Mouse (Mus musculus): ENCODE results near the gene Tedc1. TPM values are rescaled to one million over a fixed set of nuclear protein-coding genes. Genes with fewer than 3 reads are reported as not detected.
A peak's percentile ranks its signal among the peaks of the same experiment; 100 is the strongest.

Gene Tedc1
- total and polyA plus RNA-seq, 3 experiments: 0.34 to 0.52 (median 0.45) TPM

GRCm38 (mm10) chr12:113140616-113141411 is 15.4 kb upstream of the Tedc1 start:
- peak; percentile 80 to 84 for DNase-seq
- Histone ChIP-seq H3K4me3 (peak overlapping the region; percentile 84), H3K9ac (ENCODE audit: low read depth, low read length) (peak overlapping the region; percentile 99), H3K27me3 (ENCODE audit: control insufficient read depth, insufficient read depth, low read length) (no peaks in the 10 kb centered on the region), H3K27ac (peak overlapping the region; percentile 100), H3K4me1 (ENCODE audit: control insufficient read depth, insufficient read depth, low read length) (peaks cover 27% of the 10 kb centered on the region), H3K36me3 (ENCODE audit: control insufficient read depth, insufficient read depth, low read length) (peaks cover 20% of the 10 kb centered on the region), H3K79me2 (replicated peaks; ENCODE audit: control insufficient read depth, insufficient read depth, low read length) (0 out of 2 replicates have a peak, but pooled peaks cover 1% of the 10 kb centered on the region)
- 0 out of 2 replicates have a peak, but pooled peaks have one; percentile 65 for TF ChIP-seq EP300 (IDR thresholded peaks at IDR 0.05; ENCODE audit: insufficient read depth, low read depth, low read length)
- no peak; the same call in 1 of the 2 replicates for TF ChIP-seq POLR2A (IDR thresholded peaks at IDR 0.05; ENCODE audit: insufficient read depth, low read depth, low read length)
- intact Hi-C loops (cut with DNase I): loop anchor here (1.0 to 5.0 kb wide), 2 partner anchors 14 to 189 kb away; no protein-coding TSS in a partner anchor
- 1% methylated on average over 49 of the region's 49 CpGs for WGBS

- Histone ChIP-seq H3K36me3 (ENCODE audit: control insufficient read depth, insufficient read depth, low read length) (peaks cover 21% of the 10 kb centered on the region), H3K9ac (ENCODE audit: low read depth, low read length) (peak overlapping the region; percentile 99), H3K4me1 (ENCODE audit: control insufficient read depth, insufficient read depth, low read length) (peaks cover 32% of the 10 kb centered on the region), H3K27me3 (ENCODE audit: control insufficient read depth, insufficient read depth, low read length) (no peaks in the 10 kb centered on the region), H3K79me2 (replicated peaks; ENCODE audit: control insufficient read depth, insufficient read depth, low read length) (0 out of 2 replicates have a peak, but pooled peaks cover 1% of the 10 kb centered on the region), H3K4me3 (peak overlapping the region; percentile 84), H3K27ac (peak overlapping the region; percentile 100)
- TF ChIP-seq CTCF (IDR thresholded peaks at IDR 0.05) (no peak), POLR2A (IDR thresholded peaks at IDR 0.05; ENCODE audit: insufficient read depth, low read depth, low read length) (peak; percentile 57; the same call in 1 of the 2 replicates), EP300 (IDR thresholded peaks at IDR 0.05; ENCODE audit: insufficient read depth, low read depth, low read length) (0 out of 2 replicates have a peak, but pooled peaks have one; percentile 35)
- intact Hi-C loops (cut with DNase I): loop anchor here (1.0 to 5.0 kb wide), 2 partner anchors 14 to 189 kb away; no protein-coding TSS in a partner anchor
- DNase-seq: peak; percentile 80 to 85
- WGBS: 6% methylated on average over 8 of the region's 8 CpGs
These were observed 14.7 kb upstream of the Tedc1 start for GRCm38 (mm10) chr12:113141531-113141973.

- Histone ChIP-seq H3K36me3 (ENCODE audit: control insufficient read depth, insufficient read depth, low read length) (peaks cover 21% of the 10 kb centered on the region), H3K27ac (peak overlapping the region; percentile 100), H3K79me2 (replicated peaks; ENCODE audit: control insufficient read depth, insufficient read depth, low read length) (0 out of 2 replicates have a peak, but pooled peaks cover 1% of the 10 kb centered on the region), H3K27me3 (ENCODE audit: control insufficient read depth, insufficient read depth, low read length) (no peaks in the 10 kb centered on the region), H3K9ac (ENCODE audit: low read depth, low read length) (peak overlapping the region; percentile 99), H3K4me1 (ENCODE audit: control insufficient read depth, insufficient read depth, low read length) (peaks cover 39% of the 10 kb centered on the region), H3K4me3 (peak overlapping the region; percentile 84)
- peak; percentile 80; the same call in 1 of the 2 replicates for TF ChIP-seq POLR2A (IDR thresholded peaks at IDR 0.05; ENCODE audit: insufficient read depth, low read depth, low read length)
- peak; percentile 38 for TF ChIP-seq CTCF (IDR thresholded peaks at IDR 0.05)
- peak; percentile 92 for TF ChIP-seq EP300 (IDR thresholded peaks at IDR 0.05; ENCODE audit: insufficient read depth, low read depth, low read length)
- WGBS: 5% methylated on average over 15 of the region's 15 CpGs
- intact Hi-C loops (cut with DNase I): loop anchor here (1.0 to 5.0 kb wide), 3 partner anchors 141 to 225 kb away; partner anchors contain the start of gene Brf1
- DNase-seq: peak; percentile 89 to 93
These were observed 13.9 kb upstream of the Tedc1 start for GRCm38 (mm10) chr12:113142021-113142975.

GRCm38 (mm10) chr12:113143164-113143563 is 13.1 kb upstream of the Tedc1 start:
- TF ChIP-seq POLR2A (IDR thresholded peaks at IDR 0.05; ENCODE audit: insufficient read depth, low read depth, low read length): no peak
- peak; percentile 39 for TF ChIP-seq CTCF (IDR thresholded peaks at IDR 0.05)
- TF ChIP-seq EP300 (IDR thresholded peaks at IDR 0.05; ENCODE audit: insufficient read depth, low read depth, low read length): peak; percentile 74
- 7% methylated on average over 7 of the region's 7 CpGs for WGBS
- no peaks in the 10 kb centered on the region for H3K27me3 ChIP-seq (ENCODE audit: control insufficient read depth, insufficient read depth, low read length)
- H3K36me3 ChIP-seq (ENCODE audit: control insufficient read depth, insufficient read depth, low read length): peaks cover 21% of the 10 kb centered on the region
- H3K9ac ChIP-seq (ENCODE audit: low read depth, low read length): peak overlapping the region; percentile 60
- 0 out of 2 replicates have a peak, but pooled peaks cover 1% of the 10 kb centered on the region for H3K79me2 ChIP-seq (replicated peaks; ENCODE audit: control insufficient read depth, insufficient read depth, low read length)
- H3K4me3 ChIP-seq: peak overlapping the region; percentile 84
- intact Hi-C loops (cut with DNase I): loop anchor here (2.0 to 5.0 kb wide), 2 partner anchors 142 to 191 kb away; partner anchors contain the start of gene Brf1
- peak; percentile 69 for DNase-seq
- peak overlapping the region; percentile 100 for H3K27ac ChIP-seq
- peaks cover 46% of the 10 kb centered on the region for H3K4me1 ChIP-seq (ENCODE audit: control insufficient read depth, insufficient read depth, low read length)

All from heart, adult 2 months (tissue).